Mouse (Mus musculus) 3T3-L1 (cell line): Measurements from ENCODE around the gene Zfyve21.

Experiments used
- DNase-seq: peaks from one replicate; pipeline ENCODE4 v3.0.0-alpha.2; 2015; ENCODE audit warnings: low read depth, low spot score

The Zfyve21 gene

DNA sequence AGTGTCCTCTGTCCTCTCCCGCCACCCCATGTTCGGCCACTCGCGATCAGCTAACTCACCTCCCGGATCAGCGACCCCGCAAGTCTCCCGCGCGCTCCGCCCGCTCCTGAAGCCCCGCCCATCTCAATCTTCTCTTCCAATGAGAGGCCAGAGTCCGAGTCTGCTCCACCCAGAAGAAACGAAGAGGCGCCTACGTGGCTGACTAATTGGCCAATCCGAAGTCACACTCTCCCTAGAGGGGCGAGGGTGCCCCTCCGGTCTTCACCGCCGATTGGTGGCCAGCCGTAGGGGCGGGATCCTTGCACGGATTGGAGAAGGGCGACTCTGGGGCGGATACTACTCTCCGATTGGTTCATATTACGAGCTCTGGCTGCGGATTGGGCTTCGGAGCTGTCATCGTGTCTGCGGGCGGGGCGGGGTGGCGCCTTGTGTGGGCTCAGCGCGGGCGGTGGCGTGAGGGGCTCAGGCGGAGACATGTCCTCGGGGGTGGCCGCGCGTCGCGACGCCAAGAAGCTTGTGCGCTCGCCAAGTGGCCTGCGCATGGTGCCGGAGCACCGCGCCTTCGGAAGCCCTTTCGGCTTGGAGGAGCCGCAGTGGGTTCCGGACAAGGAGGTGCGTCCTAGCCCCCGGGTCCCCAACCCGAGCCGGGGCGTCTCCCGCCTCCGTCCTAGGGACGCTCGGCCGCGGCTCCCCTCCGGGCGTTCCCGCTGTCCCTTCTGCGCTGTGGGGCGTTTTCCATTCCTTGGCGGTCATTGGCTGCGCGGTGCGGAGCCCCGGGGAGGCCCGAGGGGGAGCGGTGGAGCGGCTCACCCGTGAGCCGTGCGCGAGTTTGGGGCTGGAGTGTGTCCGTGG lies at the start of gene Zfyve21, which contains the start of gene Xrcc3:
Gene Zfyve21, plus strand, starts transcription at position 405 of the 852 bp plus-strand sequence.
Gene Xrcc3, minus strand, starts transcription at position 108 of the 852 bp plus-strand sequence.
- peak; percentile 99 for DNase-seq

DNA sequence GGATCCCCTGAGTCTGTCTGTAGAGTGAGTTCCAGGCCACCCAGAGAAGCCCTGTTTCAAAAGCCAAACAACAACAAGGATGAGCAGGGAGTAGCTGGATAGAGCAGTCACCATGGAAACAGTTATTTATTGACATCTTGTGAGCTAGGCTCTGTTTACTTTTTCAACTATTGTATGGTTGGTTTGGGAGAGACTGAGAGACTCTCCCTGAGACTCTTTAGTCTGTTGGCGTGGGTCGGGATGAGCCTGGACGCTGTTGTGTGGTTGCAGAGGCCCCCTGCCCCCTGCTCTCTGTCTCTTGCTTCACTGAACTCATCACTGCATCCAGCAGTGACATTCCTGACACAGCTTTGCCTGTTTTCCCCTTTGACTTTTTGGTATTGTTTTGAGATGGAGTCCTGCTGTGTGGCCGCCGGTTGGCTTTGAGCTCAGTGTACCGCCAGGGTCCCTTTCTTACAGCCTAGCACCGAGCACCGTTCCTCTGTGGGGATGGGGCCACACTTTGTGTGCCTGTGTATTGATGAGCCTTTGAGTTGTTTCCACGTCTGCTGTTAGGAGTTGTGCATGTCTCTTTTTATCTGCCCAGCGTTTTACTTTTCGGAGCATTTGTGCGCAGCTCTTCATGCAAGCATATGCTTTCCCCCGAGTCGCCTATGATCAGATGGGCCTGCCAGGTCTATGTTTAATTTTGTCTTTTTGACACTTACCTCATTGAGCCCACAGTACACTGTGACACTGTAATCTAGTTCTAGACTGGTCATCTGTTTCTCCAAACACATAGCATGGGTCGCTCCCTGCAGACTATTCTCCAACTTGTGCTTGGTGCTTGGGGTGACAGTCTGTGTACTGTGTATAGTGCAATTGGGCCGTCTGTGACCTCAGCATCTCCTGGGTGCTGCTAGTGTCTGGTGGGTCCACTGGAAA lies 47.4 kb upstream of the Zfyve21 start:
- DNase-seq: no peak

DNA sequence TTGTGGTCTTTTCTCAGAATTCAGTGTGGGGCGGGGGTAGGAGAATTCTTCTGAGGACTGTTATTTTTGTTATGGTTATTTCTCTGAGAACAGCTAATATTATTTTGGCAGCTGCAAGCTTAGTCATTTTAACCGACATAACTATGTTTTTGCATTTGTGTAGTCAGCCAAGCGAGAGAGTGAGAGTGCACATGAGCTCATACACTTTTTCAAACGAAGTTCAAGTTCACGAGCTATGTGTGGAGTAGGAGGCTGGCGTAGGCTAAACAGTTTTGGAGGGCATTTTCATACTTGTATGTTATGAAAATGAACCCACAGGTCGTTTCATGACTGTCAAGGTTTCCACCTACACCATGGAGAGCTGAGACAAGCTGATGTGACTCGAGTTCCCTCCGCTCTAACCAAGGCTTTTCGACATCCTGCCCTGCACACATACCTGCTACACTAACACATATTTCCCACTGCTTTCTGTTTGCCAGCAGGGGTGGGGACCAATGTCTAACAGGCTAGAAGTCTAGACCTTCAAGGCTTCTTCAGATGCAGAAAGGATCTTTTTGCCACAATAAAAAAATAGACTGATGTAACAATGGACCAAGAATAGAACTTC lies 45.5 kb upstream of the Zfyve21 start:
- DNase-seq: no peak

- DNase-seq: no peak
These were observed 44.7 kb upstream of the Zfyve21 start for GRCm38 (mm10) chr12:111769306-111769705.

DNA sequence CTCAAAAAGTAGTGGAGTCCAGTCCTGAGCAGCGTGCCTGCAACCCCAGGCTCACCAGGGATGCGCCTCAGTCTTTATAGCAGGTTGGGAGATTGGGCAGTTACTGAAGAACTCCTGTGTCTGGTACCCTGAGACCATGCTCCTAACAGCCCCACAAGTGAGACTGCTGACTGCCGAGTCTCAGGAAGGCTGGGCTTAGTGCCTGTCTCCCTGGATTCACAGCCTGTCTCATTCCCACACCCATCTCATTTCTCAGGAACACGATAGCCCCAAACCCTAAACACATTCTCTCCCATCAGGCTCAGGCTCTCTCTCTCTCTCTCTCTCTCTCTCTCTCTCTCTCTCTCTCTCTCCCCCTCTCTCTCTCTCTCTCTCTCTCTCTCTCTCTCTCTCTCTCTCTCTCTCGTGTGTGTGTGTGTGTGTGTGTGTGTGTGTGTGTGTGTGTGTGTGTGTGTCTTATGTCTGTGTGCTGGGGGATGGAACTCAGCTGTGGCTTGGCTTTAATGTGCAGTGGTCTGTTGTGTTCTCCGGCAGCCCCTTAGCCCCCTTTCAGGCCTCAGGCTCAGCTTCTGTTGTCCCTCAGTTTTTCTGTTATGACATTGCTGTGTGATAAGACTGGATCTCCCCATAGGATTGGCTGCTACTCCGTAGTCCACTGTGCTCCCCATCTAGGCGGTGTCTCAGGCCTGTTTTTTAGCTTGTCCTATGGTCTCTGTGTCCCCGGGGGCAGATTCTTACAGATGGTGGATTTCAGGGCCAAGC lies 44.0 kb upstream of the Zfyve21 start:
- DNase-seq: no peak

DNA sequence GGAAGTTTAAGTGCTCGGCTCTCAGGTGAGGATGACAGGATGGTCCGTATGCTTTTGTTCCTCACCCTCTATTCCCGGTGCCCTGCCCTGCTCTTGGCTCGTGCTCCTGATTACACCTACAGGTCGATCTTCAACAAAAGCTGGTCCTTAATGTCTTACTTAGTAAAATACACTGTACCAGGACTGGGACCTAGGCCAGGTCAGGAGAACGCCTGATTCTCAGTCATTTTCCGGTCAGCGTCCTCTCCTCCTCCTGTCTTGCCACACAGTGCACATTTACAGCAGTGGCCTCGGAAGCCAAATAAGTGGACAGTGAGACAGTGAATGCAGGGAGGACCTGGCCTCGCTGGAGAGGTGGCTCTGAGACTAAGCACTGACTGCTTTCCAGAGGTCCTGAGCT lies 43.3 kb upstream of the Zfyve21 start:
- DNase-seq: no peak

GRCm38 (mm10) chr12:111774156-111774555 lies 39.8 kb upstream of the Zfyve21 start:
- no peak for DNase-seq

DNA sequence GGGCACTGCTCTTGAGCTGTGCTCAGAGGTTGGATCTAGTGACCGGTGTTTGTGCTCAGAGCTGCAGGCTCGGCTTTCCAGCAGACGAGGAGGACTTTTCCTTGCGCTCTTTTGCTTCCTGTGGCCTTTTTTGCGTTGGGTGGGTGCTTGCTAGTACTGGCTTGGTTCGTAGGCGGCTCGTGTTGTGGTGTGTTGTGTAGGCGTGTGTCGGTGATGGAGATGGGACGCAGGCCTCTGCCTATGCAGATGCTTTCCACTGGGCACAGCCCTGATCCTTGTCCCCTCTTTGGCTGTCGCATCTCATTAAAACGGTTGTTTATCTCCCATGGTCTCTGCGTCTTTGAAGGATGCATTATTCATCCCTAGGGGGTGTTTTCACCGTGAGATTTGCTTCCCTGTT lies 39.1 kb upstream of the Zfyve21 start:
- no peak for DNase-seq

GRCm38 (mm10) chr12:111777919-111778318 lies 36.1 kb upstream of the Zfyve21 start:
- no peak for DNase-seq

GRCm38 (mm10) chr12:111779544-111779943 lies 34.4 kb upstream of the Zfyve21 start:
- peak; percentile 26 for DNase-seq

DNA sequence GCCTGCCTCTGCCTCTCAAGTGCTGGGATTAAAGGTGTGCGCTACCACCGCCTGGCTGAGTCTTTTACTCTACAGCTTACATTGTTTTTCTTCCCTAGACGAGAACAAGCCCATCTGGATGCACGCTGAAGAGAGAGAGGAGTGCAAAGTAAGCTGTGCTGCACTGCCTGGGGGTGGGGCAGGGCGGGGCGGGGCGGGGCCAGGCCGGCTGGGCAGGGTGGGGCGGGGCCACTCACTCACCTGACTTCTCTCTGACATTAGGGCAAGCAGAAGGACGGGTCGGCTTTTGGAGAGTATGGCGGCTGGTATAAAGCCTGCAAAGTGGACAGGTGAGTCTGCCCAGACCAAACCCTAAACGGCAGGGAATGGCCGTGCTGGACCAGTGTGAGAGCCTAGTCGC lies 28.8 kb upstream of the Zfyve21 start:
- no peak for DNase-seq

GRCm38 (mm10) chr12:111787015-111787414 lies 27.0 kb upstream of the Zfyve21 start:
- DNase-seq: no peak

GRCm38 (mm10) chr12:111790090-111790489 lies 23.9 kb upstream of the Zfyve21 start:
- DNase-seq: no peak

DNA sequence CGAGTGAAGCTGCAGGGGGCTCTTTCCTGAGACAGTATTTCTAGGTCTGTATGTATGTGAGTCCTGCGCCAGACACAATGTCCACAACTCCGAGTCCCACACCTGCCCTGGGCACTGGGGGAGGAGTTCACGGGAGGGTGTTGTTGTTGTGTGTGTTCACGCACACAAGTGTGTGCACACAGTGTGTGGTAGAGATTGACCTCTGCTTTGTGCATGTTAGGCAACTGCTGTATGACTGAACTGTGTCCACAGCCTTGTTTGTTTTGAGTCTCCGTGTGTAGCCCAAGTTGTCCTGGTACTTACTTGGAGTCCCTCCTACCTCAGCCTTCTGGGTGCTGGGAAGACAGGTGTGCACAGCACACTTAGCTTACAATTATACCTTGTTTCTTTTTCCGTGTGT lies 23.3 kb upstream of the Zfyve21 start:
- no peak for DNase-seq

DNA sequence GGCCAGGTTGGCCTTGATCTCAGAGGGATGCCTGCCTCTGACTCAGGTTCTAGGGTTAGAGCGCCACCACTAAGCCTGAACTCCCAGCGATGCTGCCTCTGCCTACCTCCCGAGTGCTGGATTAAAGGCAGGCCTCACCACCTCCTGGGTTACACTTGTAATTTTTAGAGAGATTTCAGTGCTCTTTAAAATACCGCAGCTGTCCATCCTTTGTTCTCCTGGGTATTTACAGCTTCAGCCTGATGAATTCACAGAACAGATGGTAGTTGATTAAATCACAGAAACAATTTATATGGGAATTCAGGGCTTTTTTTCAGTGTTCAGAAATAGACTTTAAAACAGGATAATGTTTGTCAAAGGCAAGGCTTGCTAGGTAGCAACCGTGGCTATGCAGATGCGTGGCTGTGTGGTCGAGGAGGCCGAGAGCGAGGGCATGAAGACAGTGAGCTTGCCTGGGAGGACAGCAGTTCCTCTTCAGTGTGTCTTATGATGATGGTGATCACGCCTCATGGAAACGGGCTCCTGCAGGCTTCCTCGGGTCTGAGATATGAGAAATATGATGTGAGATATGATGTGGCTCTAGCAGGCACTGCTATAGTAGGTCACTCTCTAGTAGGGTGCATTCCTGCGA lies 22.4 kb upstream of the Zfyve21 start:
- DNase-seq: no peak

GRCm38 (mm10) chr12:111794102-111794501 lies 19.9 kb upstream of the Zfyve21 start:
- no peak for DNase-seq

- no peak for DNase-seq
These were observed 19.3 kb upstream of the Zfyve21 start for GRCm38 (mm10) chr12:111794526-111795179.

DNA sequence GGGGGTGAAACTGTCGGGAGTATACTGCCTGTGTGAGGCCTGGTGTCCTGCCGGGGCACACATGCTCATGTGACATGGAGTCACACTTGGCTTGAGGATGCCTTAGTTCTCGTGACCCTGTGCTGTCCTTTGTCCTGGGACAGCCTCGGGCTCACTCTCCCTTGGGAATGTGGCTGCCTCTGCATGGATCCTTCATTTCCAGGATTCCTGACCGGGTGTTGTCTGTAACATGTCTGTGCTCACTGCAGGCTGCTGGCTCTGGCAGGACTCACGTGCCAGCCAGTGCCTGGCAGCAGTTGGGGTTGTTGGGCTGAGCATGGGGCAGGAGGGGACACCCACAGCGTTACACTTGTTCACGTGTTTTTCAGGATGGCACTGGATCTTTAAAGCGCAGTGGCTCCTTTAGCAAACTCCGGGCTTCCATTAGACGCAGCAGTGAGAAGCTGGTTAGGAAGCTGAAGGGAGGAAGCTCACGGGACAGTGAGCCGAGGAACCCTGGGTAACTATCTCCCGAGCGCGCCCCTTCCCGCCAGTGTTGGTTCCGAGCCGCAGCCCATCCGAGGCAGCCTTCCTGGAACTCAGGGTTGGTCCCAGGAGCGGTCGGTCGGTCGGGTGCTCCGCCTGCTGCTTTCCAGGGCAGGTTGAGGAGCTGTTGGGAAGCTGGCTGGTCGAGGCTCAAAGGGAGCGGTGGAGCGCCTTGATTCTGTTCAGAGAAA lies 18.6 kb upstream of the Zfyve21 start:
- DNase-seq: no peak

DNA sequence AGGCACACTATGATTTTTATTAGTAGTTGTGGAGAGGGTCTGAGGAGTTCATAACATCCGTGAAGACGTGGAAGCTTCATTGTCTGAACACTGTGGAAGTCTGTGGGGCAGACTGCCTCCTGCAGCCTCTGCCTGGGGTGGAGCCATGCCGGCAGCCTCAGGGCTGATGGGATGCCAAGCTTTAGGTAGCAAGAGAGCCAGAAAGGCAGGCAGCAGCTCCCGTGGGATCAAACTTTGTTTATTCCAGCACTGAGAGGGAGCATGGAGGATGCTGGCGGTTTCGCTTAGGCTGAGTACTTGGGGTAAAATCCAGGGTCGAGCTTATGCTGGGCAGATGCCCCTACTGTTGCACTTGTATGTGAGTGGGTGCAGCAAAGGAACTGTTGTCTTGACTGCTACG lies 16.7 kb upstream of the Zfyve21 start:
- no peak for DNase-seq

DNA sequence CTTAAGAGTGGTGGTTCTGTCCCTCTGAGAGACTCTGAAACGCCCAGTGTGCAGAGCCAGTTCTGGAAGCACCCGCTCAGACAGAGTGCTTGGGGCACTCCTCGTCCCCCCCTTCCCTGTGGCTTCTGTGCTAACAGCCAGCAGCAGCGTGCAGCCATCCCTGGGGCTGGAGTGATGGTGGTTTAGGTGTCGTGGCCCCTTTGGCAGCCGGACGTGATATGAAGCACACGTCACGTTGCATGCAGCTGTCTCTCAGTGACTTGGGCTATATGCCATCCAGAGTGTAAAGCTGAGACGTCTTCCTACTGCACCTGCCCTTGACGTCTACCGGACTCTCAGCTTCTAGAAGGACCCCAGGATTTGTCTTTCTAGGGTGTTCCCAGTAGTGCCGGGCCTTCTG lies 15.5 kb upstream of the Zfyve21 start:
- DNase-seq: no peak
